13 mouse cellular contexts compared by ENCODE assay signal in genomic region chr14:26035439-26035838, GRCm38 (mm10). TPM values are rescaled to one million over a fixed set of nuclear protein-coding genes. Genes with fewer than 3 reads are reported as not detected.
"Had no signal": no experiment of that assay in that cellular context is flagged by ENCODE, and none has a peak within 500 bp of the region (broad histone marks: within the 10 kb centered on the region; RNA-seq: fewer than 3 reads in every experiment).

No protein-coding gene starts in this region.

RNA-seq across cellular contexts. Expression of gene Tmem254c, which starts 31.7 kb away (rescaled TPM):
- polyA plus RNA-seq: testis, adult 2 months had no signal

RNA-seq across cellular contexts. Expression of gene Cphx2, which starts 45.9 kb away (rescaled TPM):
- polyA plus RNA-seq: neural tube, embryonic 11.5 days; neural tube, embryonic 12.5 days; neural tube, embryonic 13.5 days; neural tube, embryonic 14.5 days; neural tube, embryonic 15.5 days; small intestine, adult 2 months; spleen, adult 2 months; stomach, embryonic 14.5 days; stomach, embryonic 16.5 days; testis, adult 2 months; thymus, adult 2 months; thymus, postnatal 0 days; urinary bladder, adult 2 months had no signal

RNA-seq across cellular contexts. Expression of gene Cphx3, which starts 46.7 kb away (rescaled TPM):
- polyA plus RNA-seq: neural tube, embryonic 11.5 days; neural tube, embryonic 12.5 days; neural tube, embryonic 13.5 days; neural tube, embryonic 14.5 days; neural tube, embryonic 15.5 days; small intestine, adult 2 months; spleen, adult 2 months; stomach, embryonic 14.5 days; testis, adult 2 months; thymus, adult 2 months; thymus, postnatal 0 days; urinary bladder, adult 2 months had no signal
